Mouse (Mus musculus): Measurements from ENCODE around the gene Scimp. TPM values are rescaled to one million over a fixed set of nuclear protein-coding genes. Genes with fewer than 3 reads are reported as not detected.

The Scimp gene
- polyA plus RNA-seq, 1 experiment from 2014 or later, result 2.6 TPM

- Histone ChIP-seq H3K4me3 (ENCODE audit: low read depth, low read length) (no peak overlapping the region), H3K27ac (ENCODE audit: low read depth) (no peak overlapping the region), H3K36me3 (replicated peaks; ENCODE audit: insufficient read depth, low read length) (no peaks in the 10 kb centered on the region), H3K9ac (replicated peaks) (no peak overlapping the region), H3K9me3 (ENCODE audit: low read length) (peaks cover 2% of the 10 kb centered on the region; the same call in 1 of the 2 replicates), H3K4me2 (ENCODE audit: low read depth, low read length) (no peak overlapping the region), H3K27me3 (ENCODE audit: insufficient read depth, low read length) (no peaks in the 10 kb centered on the region), H3K4me1 (ENCODE audit: insufficient read depth) (peaks cover 15% of the 10 kb centered on the region)
- no peak for DNase-seq
- TF ChIP-seq CTCF (IDR thresholded peaks at IDR 0.05; ENCODE audit: low read depth) (no peak), EP300 (IDR thresholded peaks at IDR 0.05; ENCODE audit: low read depth) (no peak)
- no peak for ATAC-seq
- WGBS (ENCODE audit: insufficient replicate concordance), result 66% methylated on average over 7 of the region's 7 CpGs
Measured at GRCm38 (mm10) chr11:70745636-70746035, 66.8 kb downstream of the Scimp start.

- Histone ChIP-seq H3K9me3 (ENCODE audit: low read length) (no peaks in the 10 kb centered on the region; the same call in 1 of the 2 replicates), H3K4me2 (ENCODE audit: low read depth, low read length) (no peak overlapping the region), H3K9ac (replicated peaks) (no peak overlapping the region), H3K27me3 (ENCODE audit: insufficient read depth, low read length) (no peaks in the 10 kb centered on the region), H3K4me1 (ENCODE audit: insufficient read depth) (peaks cover 17% of the 10 kb centered on the region), H3K36me3 (replicated peaks; ENCODE audit: insufficient read depth, low read length) (no peaks in the 10 kb centered on the region), H3K4me3 (ENCODE audit: low read depth, low read length) (no peak overlapping the region), H3K27ac (ENCODE audit: low read depth) (peak overlapping the region; percentile 86)
- no peak for ATAC-seq
- 74% methylated on average over 12 of the region's 12 CpGs for WGBS (ENCODE audit: insufficient replicate concordance)
- TF ChIP-seq CTCF (IDR thresholded peaks at IDR 0.05; ENCODE audit: low read depth) (no peak), EP300 (IDR thresholded peaks at IDR 0.05; ENCODE audit: low read depth) (no peak)
- DNase-seq, result no peak
Measured at GRCm38 (mm10) chr11:70742581-70743459, 69.6 kb downstream of the Scimp start.

- Histone ChIP-seq H3K4me3 (ENCODE audit: low read depth, low read length) (no peak overlapping the region), H3K9ac (replicated peaks) (no peak overlapping the region), H3K27me3 (ENCODE audit: insufficient read depth, low read length) (no peaks in the 10 kb centered on the region), H3K36me3 (replicated peaks; ENCODE audit: insufficient read depth, low read length) (no peaks in the 10 kb centered on the region), H3K4me1 (ENCODE audit: insufficient read depth) (peaks cover 17% of the 10 kb centered on the region), H3K9me3 (ENCODE audit: low read length) (no peaks in the 10 kb centered on the region; the same call in 1 of the 2 replicates), H3K4me2 (ENCODE audit: low read depth, low read length) (no peak overlapping the region), H3K27ac (ENCODE audit: low read depth) (peak overlapping the region; percentile 86)
- DNase-seq, result no peak
- WGBS (ENCODE audit: insufficient replicate concordance), result 75% methylated on average over 7 of the region's 7 CpGs
- ATAC-seq, result 0 out of 2 replicates have a peak, but pooled peaks have one; percentile 30
- TF ChIP-seq EP300 (IDR thresholded peaks at IDR 0.05; ENCODE audit: low read depth), result no peak
- TF ChIP-seq CTCF (IDR thresholded peaks at IDR 0.05; ENCODE audit: low read depth), result no peak
Measured at GRCm38 (mm10) chr11:70742117-70742516, 70.3 kb downstream of the Scimp start.

GRCm38 (mm10) chr11:70741603-70742002 is 70.8 kb downstream of the Scimp start:
- Histone ChIP-seq H3K36me3 (replicated peaks; ENCODE audit: insufficient read depth, low read length) (no peaks in the 10 kb centered on the region), H3K27ac (ENCODE audit: low read depth) (peak overlapping the region; percentile 86), H3K9me3 (ENCODE audit: low read length) (no peaks in the 10 kb centered on the region; the same call in 1 of the 2 replicates), H3K4me2 (ENCODE audit: low read depth, low read length) (no peak overlapping the region), H3K4me3 (ENCODE audit: low read depth, low read length) (no peak overlapping the region), H3K27me3 (ENCODE audit: insufficient read depth, low read length) (no peaks in the 10 kb centered on the region), H3K9ac (replicated peaks) (no peak overlapping the region), H3K4me1 (ENCODE audit: insufficient read depth) (peaks cover 17% of the 10 kb centered on the region)
- ATAC-seq (peak; percentile 88), DNase-seq (no peak)
- peak; percentile 69 for TF ChIP-seq EP300 (IDR thresholded peaks at IDR 0.05; ENCODE audit: low read depth)
- TF ChIP-seq CTCF (IDR thresholded peaks at IDR 0.05; ENCODE audit: low read depth), result no peak
- WGBS (ENCODE audit: insufficient replicate concordance), result 62% methylated on average over 3 of the region's 3 CpGs

Small RNA genes within 50 kb of the gene (microRNA-seq; reads per million reads assigned to microRNA genes)
- not detected for gene Gm22760

Other genes with a start within 250 kb of the Scimp start
- 3.7 and 3.9 TPM in 2 replicates for gene Mink1, start 249.7 kb downstream of the Scimp start, polyA plus RNA-seq (2015; fragmentation: Nextera tagmentation; extraction: Ambion mirVana)
- not detected in 2 replicates for gene 4930544D05Rik, start 196.7 kb downstream of the Scimp start, polyA plus RNA-seq (2015; fragmentation: Nextera tagmentation; extraction: Ambion mirVana)
- gene Chrne, start 193.4 kb downstream of the Scimp start, polyA plus RNA-seq (2015; fragmentation: Nextera tagmentation; extraction: Ambion mirVana), result 0.19 TPM in 1 of 2 replicates, not detected in the other
- 3.5 and 4.1 TPM in 2 replicates for gene Gp1ba, start 173.5 kb downstream of the Scimp start, polyA plus RNA-seq (2015; fragmentation: Nextera tagmentation; extraction: Ambion mirVana)
- 54.8 and 55.3 TPM in 2 replicates for gene Rnf167, start 165.4 kb downstream of the Scimp start, polyA plus RNA-seq (2015; fragmentation: Nextera tagmentation; extraction: Ambion mirVana)
- gene Slc25a11, start 165.1 kb downstream of the Scimp start, polyA plus RNA-seq (2015; fragmentation: Nextera tagmentation; extraction: Ambion mirVana), result 140 and 143 TPM in 2 replicates
- gene Pfn1, start 157.9 kb downstream of the Scimp start, polyA plus RNA-seq (2015; fragmentation: Nextera tagmentation; extraction: Ambion mirVana), result 918 and 940 TPM in 2 replicates
- gene Eno3, start 155.4 kb downstream of the Scimp start, polyA plus RNA-seq (2015; fragmentation: Nextera tagmentation; extraction: Ambion mirVana), result 4.0 and 21.3 TPM in 2 replicates
- gene Spag7, start 143.2 kb downstream of the Scimp start, polyA plus RNA-seq (2015; fragmentation: Nextera tagmentation; extraction: Ambion mirVana), result 36.6 and 42.1 TPM in 2 replicates
- gene Camta2, start 124.5 kb downstream of the Scimp start, polyA plus RNA-seq (2015; fragmentation: Nextera tagmentation; extraction: Ambion mirVana), result 2.8 and 3.4 TPM in 2 replicates
- gene Inca1, start 112.4 kb downstream of the Scimp start, polyA plus RNA-seq (2015; fragmentation: Nextera tagmentation; extraction: Ambion mirVana), result 8.3 and 10.8 TPM in 2 replicates
- 1.8 and 2.2 TPM in 2 replicates for gene Kif1c, start 112.0 kb downstream of the Scimp start, polyA plus RNA-seq (2015; fragmentation: Nextera tagmentation; extraction: Ambion mirVana)
- gene Zfp3, start 48.4 kb downstream of the Scimp start, polyA plus RNA-seq (2015; fragmentation: Nextera tagmentation; extraction: Ambion mirVana), result 1.9 and 2.0 TPM in 2 replicates
- 18.3 and 18.5 TPM in 2 replicates for gene Rabep1, start 32.2 kb upstream of the Scimp start, polyA plus RNA-seq (2015; fragmentation: Nextera tagmentation; extraction: Ambion mirVana)
- 31.6 and 33.1 TPM in 2 replicates for gene Nup88, start 157.4 kb upstream of the Scimp start, polyA plus RNA-seq (2015; fragmentation: Nextera tagmentation; extraction: Ambion mirVana)
- 51.4 and 51.7 TPM in 2 replicates for gene Rpain, start 157.6 kb upstream of the Scimp start, polyA plus RNA-seq (2015; fragmentation: Nextera tagmentation; extraction: Ambion mirVana)
- 135 TPM in 2 replicates for gene C1qbp, start 170.4 kb upstream of the Scimp start, polyA plus RNA-seq (2015; fragmentation: Nextera tagmentation; extraction: Ambion mirVana)
- gene Dhx33, start 191.9 kb upstream of the Scimp start, polyA plus RNA-seq (2015; fragmentation: Nextera tagmentation; extraction: Ambion mirVana), result 2.7 and 3.5 TPM in 2 replicates
- gene Mis12, start 207.0 kb upstream of the Scimp start, polyA plus RNA-seq (2015; fragmentation: Nextera tagmentation; extraction: Ambion mirVana), result 10.8 and 10.9 TPM in 2 replicates
- gene Derl2, start 207.3 kb upstream of the Scimp start, polyA plus RNA-seq (2015; fragmentation: Nextera tagmentation; extraction: Ambion mirVana), result 46.4 and 46.7 TPM in 2 replicates
- 0.36 and 0.51 TPM in 2 replicates for gene 6330403K07Rik, start 220.9 kb upstream of the Scimp start, polyA plus RNA-seq (2015; fragmentation: Nextera tagmentation; extraction: Ambion mirVana)

All from liver, postnatal 0 days (tissue).